Mouse (Mus musculus): Measurements from ENCODE around the gene Tmem87a. TPM values are rescaled to one million over a fixed set of nuclear protein-coding genes. Genes with fewer than 3 reads are reported as not detected.

Tmem87a gene
- 27.8 TPM for polyA plus RNA-seq (2014; fragmentation: Illumina TruSeq; extraction: RNeasy Lipid Tissue Mini Kit (QIAGEN cat#74804); ENCODE audit: low read depth, low replicate concordance)

DNA sequence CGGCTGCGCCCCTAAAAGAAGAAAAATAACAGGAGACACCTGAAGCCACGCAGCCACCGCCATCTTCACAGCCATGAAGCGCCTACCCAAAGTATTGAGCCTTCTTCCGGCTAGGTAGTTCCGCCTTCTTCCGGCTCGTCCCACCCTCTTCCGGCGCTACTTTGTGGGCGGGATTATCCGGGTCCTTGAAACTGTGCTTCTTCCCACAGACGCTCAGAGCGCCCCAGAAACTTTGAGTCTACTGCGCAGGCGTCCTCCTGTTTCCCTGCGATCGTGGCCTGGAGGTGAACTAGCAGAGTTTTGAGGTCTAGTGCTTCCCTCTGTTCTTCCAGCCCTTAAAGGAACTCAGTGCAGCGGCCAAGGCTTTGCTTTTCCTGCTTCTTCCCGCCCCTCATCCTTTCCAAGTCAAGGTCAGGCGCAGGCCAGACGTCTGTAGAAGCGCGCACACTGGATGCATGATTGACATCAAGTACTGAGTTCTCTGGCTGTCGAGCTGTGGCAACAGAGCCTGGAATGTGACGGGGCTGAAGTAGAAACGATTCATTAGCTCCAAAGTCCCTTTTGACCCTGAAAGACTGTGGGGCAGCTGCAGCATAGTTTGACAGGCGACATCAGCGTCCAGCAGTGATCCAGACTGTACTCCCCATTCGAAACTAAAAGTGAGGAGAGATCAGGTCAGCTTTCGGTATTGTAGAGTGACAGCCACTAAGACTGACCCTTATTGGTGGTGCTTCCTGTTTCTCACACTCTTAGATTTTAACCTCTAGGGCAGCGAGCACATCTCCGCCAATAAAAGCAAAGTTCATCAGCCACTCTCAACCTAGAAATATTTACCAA lies at the start of gene Tmem87a:
Gene Tmem87a, minus strand, starts transcription at position 128 of the 837 bp plus-strand sequence.

DNA sequence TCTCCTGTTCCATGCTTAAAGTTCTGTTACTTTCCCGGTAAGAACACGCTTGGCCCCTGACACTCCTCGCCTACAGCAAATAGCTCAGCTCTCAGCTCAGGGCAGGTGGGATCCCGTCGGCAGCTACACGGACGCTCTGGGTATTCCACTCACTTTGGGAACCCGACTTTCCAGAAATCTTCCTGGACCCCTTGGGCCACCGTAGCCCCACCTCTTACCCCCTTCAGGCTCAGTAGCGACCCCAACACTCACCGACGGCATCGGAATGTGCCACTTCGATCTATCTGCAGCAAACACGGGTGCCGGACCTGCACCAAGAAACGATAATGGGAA lies 294 bp downstream of the Tmem87a start, which contains the start of gene Ganc:
Gene Ganc, plus strand, starts transcription at position 244 of the 333 bp plus-strand sequence.

DNA sequence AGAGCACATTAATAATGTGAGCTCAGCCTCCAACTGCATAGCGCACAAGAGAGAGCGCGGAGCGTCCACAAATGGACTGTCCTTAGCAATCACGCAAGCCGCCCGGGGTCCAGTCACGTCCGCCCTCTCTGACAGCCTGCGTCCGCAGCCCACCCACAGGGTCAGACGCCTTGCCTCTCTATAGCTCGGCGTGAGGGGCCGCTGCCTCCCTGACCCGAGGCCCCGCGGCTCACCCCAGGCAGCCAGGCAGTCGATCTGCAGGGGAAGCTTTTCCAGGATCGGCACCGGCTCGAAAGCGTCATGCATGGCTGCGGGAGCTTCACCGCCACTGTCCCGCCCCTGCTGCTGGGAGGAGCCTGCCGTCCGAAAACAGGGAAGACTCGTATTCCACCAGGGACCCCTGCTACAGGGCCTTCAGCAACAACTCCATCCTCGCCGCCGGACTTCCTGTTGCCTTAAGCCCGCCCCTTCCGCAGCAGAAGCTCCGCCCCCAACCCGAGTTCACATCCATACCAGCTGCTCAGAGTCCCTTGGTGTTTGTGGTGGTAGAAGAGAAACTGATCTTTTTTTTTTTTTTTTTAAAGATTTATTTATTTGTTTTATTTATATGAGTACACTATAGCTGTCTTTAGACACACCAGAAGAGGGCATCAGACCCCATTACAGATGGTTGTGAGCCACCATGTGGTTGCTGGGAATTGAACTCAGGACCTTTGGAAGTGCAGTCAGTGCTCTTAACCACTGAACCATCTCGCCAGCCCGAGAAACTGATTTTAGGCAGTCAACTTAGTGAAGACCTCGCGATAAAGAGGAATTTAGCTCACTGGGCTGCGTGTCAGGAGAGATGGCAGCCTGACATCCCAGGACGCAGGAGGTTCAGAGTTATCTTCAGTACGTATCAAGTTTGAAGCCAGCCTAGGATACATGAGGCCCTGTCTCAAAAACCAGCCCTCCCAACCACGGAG lies 50.9 kb downstream of the Tmem87a start, which contains the start of gene Vps39:
Gene Vps39, minus strand, starts transcription at position 456 of the 965 bp plus-strand sequence.

DNA sequence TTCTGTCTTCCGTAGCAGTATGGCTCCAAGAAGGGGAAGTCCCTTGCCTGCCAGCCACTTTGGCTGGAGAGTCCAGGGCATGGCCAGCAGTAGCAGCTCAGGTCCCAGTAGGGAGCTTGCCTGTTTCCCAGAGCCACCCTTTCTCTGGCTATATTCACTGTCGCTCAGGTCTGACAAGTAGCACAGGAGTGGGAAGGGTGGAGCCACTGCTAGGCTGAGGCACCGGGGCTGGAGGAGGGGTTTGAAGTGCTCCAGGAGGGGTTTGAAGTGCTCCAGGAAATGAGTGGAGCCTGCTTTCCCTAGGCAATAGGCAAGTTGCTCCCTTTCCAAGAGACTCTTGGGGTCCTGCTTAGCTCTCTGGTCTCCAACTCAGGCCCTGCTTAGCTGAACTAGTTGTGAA lies 89.9 kb downstream of the Tmem87a start, which contains the start of gene Pla2g4f:
Gene Pla2g4f, minus strand, starts transcription at position 190 of the 400 bp plus-strand sequence.

Other genes starting within 250 kb of the Tmem87a start
- gene Ehd4, start 249.5 kb downstream of the Tmem87a start, polyA plus RNA-seq (2014; fragmentation: Illumina TruSeq; extraction: RNeasy Lipid Tissue Mini Kit (QIAGEN cat#74804); ENCODE audit: low read depth, low replicate concordance) = 26.5 TPM
- gene Pla2g4e, start 158.8 kb downstream of the Tmem87a start, polyA plus RNA-seq (2014; fragmentation: Illumina TruSeq; extraction: RNeasy Lipid Tissue Mini Kit (QIAGEN cat#74804); ENCODE audit: low read depth, low replicate concordance) = 0.15 TPM
- 0.20 TPM for gene Pla2g4d, start 114.9 kb downstream of the Tmem87a start, polyA plus RNA-seq (2014; fragmentation: Illumina TruSeq; extraction: RNeasy Lipid Tissue Mini Kit (QIAGEN cat#74804); ENCODE audit: low read depth, low replicate concordance)
- gene Pla2g4f, start 89.9 kb downstream of the Tmem87a start, polyA plus RNA-seq (2014; fragmentation: Illumina TruSeq; extraction: RNeasy Lipid Tissue Mini Kit (QIAGEN cat#74804); ENCODE audit: low read depth, low replicate concordance) = 9.0 TPM
- gene Vps39, start 51.0 kb downstream of the Tmem87a start, polyA plus RNA-seq (2014; fragmentation: Illumina TruSeq; extraction: RNeasy Lipid Tissue Mini Kit (QIAGEN cat#74804); ENCODE audit: low read depth, low replicate concordance) = 25.9 TPM
- 24.4 TPM for gene Ganc, start 217 bp downstream of the Tmem87a start, polyA plus RNA-seq (2014; fragmentation: Illumina TruSeq; extraction: RNeasy Lipid Tissue Mini Kit (QIAGEN cat#74804); ENCODE audit: low read depth, low replicate concordance)
- gene Capn3, start 51.9 kb upstream of the Tmem87a start, polyA plus RNA-seq (2014; fragmentation: Illumina TruSeq; extraction: RNeasy Lipid Tissue Mini Kit (QIAGEN cat#74804); ENCODE audit: low read depth, low replicate concordance) = 12.7 TPM
- 53.7 TPM for gene Zfp106, start 159.7 kb upstream of the Tmem87a start, polyA plus RNA-seq (2014; fragmentation: Illumina TruSeq; extraction: RNeasy Lipid Tissue Mini Kit (QIAGEN cat#74804); ENCODE audit: low read depth, low replicate concordance)
- gene Snap23, start 163.6 kb upstream of the Tmem87a start, polyA plus RNA-seq (2014; fragmentation: Illumina TruSeq; extraction: RNeasy Lipid Tissue Mini Kit (QIAGEN cat#74804); ENCODE audit: low read depth, low replicate concordance) = 35.7 TPM
- 11.1 TPM for gene Haus2, start 205.3 kb upstream of the Tmem87a start, polyA plus RNA-seq (2014; fragmentation: Illumina TruSeq; extraction: RNeasy Lipid Tissue Mini Kit (QIAGEN cat#74804); ENCODE audit: low read depth, low replicate concordance)
- 20.5 TPM for gene Lrrc57, start 205.4 kb upstream of the Tmem87a start, polyA plus RNA-seq (2014; fragmentation: Illumina TruSeq; extraction: RNeasy Lipid Tissue Mini Kit (QIAGEN cat#74804); ENCODE audit: low read depth, low replicate concordance)
- 9.2 TPM for gene Stard9, start 225.0 kb upstream of the Tmem87a start, polyA plus RNA-seq (2014; fragmentation: Illumina TruSeq; extraction: RNeasy Lipid Tissue Mini Kit (QIAGEN cat#74804); ENCODE audit: low read depth, low replicate concordance)